Mouse (Mus musculus): ENCODE data around the gene Nagpa. TPM values are rescaled to one million over a fixed set of nuclear protein-coding genes. Genes with fewer than 3 reads are reported as not detected.

The Nagpa gene
- total and polyA plus RNA-seq, 2 experiments: 10.0 to 24.0 TPM

DNA sequence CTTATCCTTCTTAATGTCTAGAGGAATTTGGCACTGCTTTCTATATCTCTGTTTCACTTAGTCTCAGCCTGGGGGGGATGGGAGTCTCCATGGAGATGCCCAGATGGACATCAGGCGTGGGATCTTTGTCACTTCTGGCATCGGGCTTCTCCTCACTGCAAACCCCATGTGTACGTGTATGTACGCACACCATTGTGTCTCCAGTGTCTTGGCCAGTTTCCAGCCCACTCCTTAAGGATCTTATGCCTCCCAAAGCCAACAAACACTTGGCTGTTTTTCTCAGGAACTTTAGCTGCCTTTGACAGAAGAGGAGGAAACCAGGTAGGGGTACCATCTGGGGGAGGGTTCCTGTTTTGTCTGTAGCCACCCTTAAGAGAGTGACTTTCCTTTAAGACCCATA lies 17.6 kb upstream of the Nagpa start:
- Histone ChIP-seq H3K4me1 (ENCODE audit: control insufficient read depth, insufficient read depth, low read length) (no peaks in the 10 kb centered on the region), H3K79me2 (ENCODE audit: control insufficient read depth, insufficient read depth, low read length) (no peaks in the 10 kb centered on the region), H3K9ac (ENCODE audit: low read depth, low read length) (no peak overlapping the region), H3K27me3 (ENCODE audit: control insufficient read depth, insufficient read depth, low read length) (no peaks in the 10 kb centered on the region), H3K4me3 (ENCODE audit: insufficient read depth, low read depth, low read length) (no peak overlapping the region), H3K27ac (replicated peaks; ENCODE audit: insufficient read depth, low read depth, low read length) (no peak overlapping the region), H3K36me3 (ENCODE audit: control insufficient read depth, insufficient read depth, low read length) (no peaks in the 10 kb centered on the region)
- TF ChIP-seq CTCF (IDR thresholded peaks at IDR 0.05; ENCODE audit: low read depth, low read length): no peak
- no peak for TF ChIP-seq POLR2A (IDR thresholded peaks at IDR 0.05; ENCODE audit: extremely low read depth, insufficient read depth, low read length)
- no peak for DNase-seq (ENCODE audit: extremely low read depth, low read depth, low spot score)
- 73% methylated on average over 4 of the region's 4 CpGs for WGBS

DNA sequence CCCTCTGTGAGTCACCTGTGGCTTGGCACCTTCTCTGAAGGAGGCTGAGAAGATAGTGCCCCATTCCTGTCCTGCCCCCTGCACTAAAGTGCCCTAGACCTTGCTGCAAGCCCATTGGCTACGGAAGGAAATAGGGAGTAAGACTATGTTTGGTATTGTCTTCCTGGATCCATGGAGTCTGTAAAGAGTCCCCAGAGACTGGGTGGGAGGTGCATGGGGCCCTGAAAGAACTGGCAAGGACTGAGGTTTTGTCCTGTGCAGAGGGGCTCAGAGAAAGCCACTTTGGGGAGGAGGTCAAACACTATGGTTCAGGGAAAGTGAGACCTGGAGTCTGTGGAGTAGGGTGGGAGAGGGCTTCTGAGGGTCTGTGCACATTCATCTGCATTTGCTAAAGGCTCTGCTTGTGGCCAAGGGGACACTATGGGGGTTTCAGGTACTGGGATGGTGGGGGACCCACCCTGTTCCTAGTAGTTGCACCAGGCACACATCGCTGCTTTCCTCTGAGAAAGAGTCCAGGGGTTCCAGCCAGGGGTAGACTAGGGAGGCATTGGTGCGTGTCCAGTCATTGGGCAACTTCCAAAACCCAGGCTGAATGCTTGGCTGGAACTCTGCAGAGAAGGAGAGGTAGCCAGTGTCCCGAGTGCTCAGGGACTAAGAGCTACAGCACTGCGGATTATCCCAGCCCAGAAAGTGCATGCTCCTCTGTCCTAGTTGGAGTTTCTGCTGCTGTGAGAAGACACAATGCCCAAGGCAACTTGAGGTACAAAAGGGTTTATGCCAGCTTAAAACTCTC lies 13.7 kb upstream of the Nagpa start:
- Histone ChIP-seq H3K4me1 (ENCODE audit: control insufficient read depth, insufficient read depth, low read length) (no peaks in the 10 kb centered on the region), H3K27ac (replicated peaks; ENCODE audit: insufficient read depth, low read depth, low read length) (no peak overlapping the region), H3K9ac (ENCODE audit: low read depth, low read length) (no peak overlapping the region), H3K79me2 (ENCODE audit: control insufficient read depth, insufficient read depth, low read length) (no peaks in the 10 kb centered on the region), H3K27me3 (ENCODE audit: control insufficient read depth, insufficient read depth, low read length) (no peaks in the 10 kb centered on the region), H3K36me3 (ENCODE audit: control insufficient read depth, insufficient read depth, low read length) (no peaks in the 10 kb centered on the region), H3K4me3 (ENCODE audit: insufficient read depth, low read depth, low read length) (no peak overlapping the region)
- no peak for TF ChIP-seq POLR2A (IDR thresholded peaks at IDR 0.05; ENCODE audit: extremely low read depth, insufficient read depth, low read length)
- no peak for TF ChIP-seq CTCF (IDR thresholded peaks at IDR 0.05; ENCODE audit: low read depth, low read length)
- 50% methylated on average over 5 of the region's 5 CpGs for WGBS
- DNase-seq (ENCODE audit: extremely low read depth, low read depth, low spot score): peak; percentile 18

DNA sequence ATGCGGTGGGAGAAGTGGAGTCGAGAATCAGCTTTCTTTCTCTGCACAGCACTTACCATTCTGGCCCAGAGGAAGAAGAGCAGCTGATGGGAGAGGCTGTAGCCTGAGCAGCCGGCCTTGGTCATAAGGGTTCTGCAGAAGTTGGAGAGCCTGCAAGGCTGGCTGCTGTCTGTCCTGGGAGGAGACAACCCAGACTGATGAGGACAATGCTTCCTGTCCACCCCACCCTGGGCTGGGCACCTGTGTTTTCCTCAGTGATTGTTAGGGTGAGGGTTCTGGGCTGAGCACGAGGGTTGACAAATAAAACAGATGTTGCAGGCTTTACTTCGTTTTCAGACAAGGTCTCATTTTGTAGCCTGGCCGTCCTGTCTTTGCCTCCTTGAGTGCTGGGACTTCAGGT lies 12.9 kb upstream of the Nagpa start:
- no peak overlapping the region for H3K27ac ChIP-seq (replicated peaks; ENCODE audit: insufficient read depth, low read depth, low read length)
- no peaks in the 10 kb centered on the region for H3K36me3 ChIP-seq (ENCODE audit: control insufficient read depth, insufficient read depth, low read length)
- H3K4me1 ChIP-seq (ENCODE audit: control insufficient read depth, insufficient read depth, low read length): no peaks in the 10 kb centered on the region
- no peak overlapping the region for H3K4me3 ChIP-seq (ENCODE audit: insufficient read depth, low read depth, low read length)
- H3K9ac ChIP-seq (ENCODE audit: low read depth, low read length): no peak overlapping the region
- no peaks in the 10 kb centered on the region for H3K79me2 ChIP-seq (ENCODE audit: control insufficient read depth, insufficient read depth, low read length)
- no peaks in the 10 kb centered on the region for H3K27me3 ChIP-seq (ENCODE audit: control insufficient read depth, insufficient read depth, low read length)
- WGBS: 41% methylated on average over 6 of the region's 6 CpGs
- TF ChIP-seq POLR2A (IDR thresholded peaks at IDR 0.05; ENCODE audit: extremely low read depth, insufficient read depth, low read length) (no peak), CTCF (IDR thresholded peaks at IDR 0.05; ENCODE audit: low read depth, low read length) (no peak)
- DNase-seq (ENCODE audit: extremely low read depth, low read depth, low spot score): no peak

DNA sequence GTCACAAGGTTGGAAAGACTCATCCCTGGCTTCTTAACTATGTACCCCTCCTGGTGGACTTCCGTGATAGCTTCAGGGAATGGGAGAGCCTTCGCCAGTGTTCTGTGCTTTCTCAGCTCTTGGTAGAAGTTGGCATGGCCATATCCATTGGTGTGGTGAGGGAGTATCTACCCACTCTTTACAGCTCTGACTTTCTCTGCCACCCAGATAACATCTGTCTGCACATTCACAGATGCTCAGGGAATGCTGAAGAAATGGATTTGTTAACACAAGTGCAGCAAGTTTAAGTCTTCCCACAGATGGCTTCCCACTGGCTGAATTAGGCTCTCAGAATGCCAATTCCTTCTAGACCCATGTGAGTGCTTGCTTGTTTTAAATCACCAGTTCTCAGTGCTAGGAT lies 10.3 kb upstream of the Nagpa start:
- Histone ChIP-seq H3K27me3 (ENCODE audit: control insufficient read depth, insufficient read depth, low read length) (no peaks in the 10 kb centered on the region), H3K9ac (ENCODE audit: low read depth, low read length) (no peak overlapping the region), H3K27ac (replicated peaks; ENCODE audit: insufficient read depth, low read depth, low read length) (no peak overlapping the region), H3K4me1 (ENCODE audit: control insufficient read depth, insufficient read depth, low read length) (no peaks in the 10 kb centered on the region), H3K4me3 (ENCODE audit: insufficient read depth, low read depth, low read length) (no peak overlapping the region), H3K36me3 (ENCODE audit: control insufficient read depth, insufficient read depth, low read length) (no peaks in the 10 kb centered on the region), H3K79me2 (ENCODE audit: control insufficient read depth, insufficient read depth, low read length) (no peaks in the 10 kb centered on the region)
- DNase-seq (ENCODE audit: extremely low read depth, low read depth, low spot score): no peak
- TF ChIP-seq CTCF (IDR thresholded peaks at IDR 0.05; ENCODE audit: low read depth, low read length) (no peak), POLR2A (IDR thresholded peaks at IDR 0.05; ENCODE audit: extremely low read depth, insufficient read depth, low read length) (no peak)
- WGBS: 92% methylated on average over 2 of the region's 2 CpGs

DNA sequence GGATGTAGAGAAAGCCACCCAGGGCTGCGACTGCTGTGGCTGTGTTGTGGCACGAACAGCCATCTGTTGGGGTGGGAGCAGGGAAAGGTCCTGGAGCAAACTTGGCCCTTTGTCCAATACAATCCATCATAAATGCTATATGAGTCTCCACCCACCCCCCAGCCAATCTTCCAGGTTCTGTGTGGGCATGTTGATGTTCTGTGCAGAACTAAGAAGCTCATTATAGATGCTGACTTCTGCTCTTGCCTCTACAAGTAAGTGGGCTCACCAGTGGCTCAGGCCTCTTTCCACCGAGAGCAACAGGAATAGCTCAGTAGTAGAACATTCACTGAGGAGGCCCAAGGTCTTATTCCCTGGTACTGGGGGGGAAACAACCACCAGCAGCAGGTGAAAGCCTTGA lies 8.3 kb upstream of the Nagpa start:
- no peak overlapping the region for H3K4me3 ChIP-seq (ENCODE audit: insufficient read depth, low read depth, low read length)
- H3K27me3 ChIP-seq (ENCODE audit: control insufficient read depth, insufficient read depth, low read length): no peaks in the 10 kb centered on the region
- H3K4me1 ChIP-seq (ENCODE audit: control insufficient read depth, insufficient read depth, low read length): no peaks in the 10 kb centered on the region
- TF ChIP-seq CTCF (IDR thresholded peaks at IDR 0.05; ENCODE audit: low read depth, low read length) (no peak), POLR2A (IDR thresholded peaks at IDR 0.05; ENCODE audit: extremely low read depth, insufficient read depth, low read length) (no peak)
- WGBS: 87% methylated on average over 3 of the region's 3 CpGs
- H3K36me3 ChIP-seq (ENCODE audit: control insufficient read depth, insufficient read depth, low read length): no peaks in the 10 kb centered on the region
- H3K9ac ChIP-seq (ENCODE audit: low read depth, low read length): no peak overlapping the region
- H3K27ac ChIP-seq (replicated peaks; ENCODE audit: insufficient read depth, low read depth, low read length): no peak overlapping the region
- no peaks in the 10 kb centered on the region for H3K79me2 ChIP-seq (ENCODE audit: control insufficient read depth, insufficient read depth, low read length)
- no peak for DNase-seq (ENCODE audit: extremely low read depth, low read depth, low spot score)

DNA sequence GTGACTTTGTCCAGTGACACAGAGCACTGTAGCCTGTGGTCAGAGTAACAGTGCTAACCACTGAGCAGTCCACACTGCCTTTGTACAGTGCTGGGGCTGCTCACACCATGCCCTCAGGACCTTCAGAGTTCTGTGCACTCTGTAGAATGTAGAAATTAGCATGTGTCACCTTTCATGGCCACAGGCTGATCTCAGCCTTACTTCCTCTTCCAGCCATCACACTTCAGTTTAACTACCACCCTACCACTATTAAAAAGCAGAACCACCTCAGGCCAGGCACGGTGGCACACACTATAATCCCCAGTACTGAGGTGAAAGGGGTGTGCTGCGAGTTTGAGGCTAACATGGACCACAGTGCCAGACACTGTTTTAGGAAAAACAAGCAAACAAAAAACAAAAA lies 6.6 kb upstream of the Nagpa start:
- Histone ChIP-seq H3K36me3 (ENCODE audit: control insufficient read depth, insufficient read depth, low read length) (no peaks in the 10 kb centered on the region), H3K79me2 (ENCODE audit: control insufficient read depth, insufficient read depth, low read length) (no peaks in the 10 kb centered on the region), H3K27ac (replicated peaks; ENCODE audit: insufficient read depth, low read depth, low read length) (no peak overlapping the region), H3K4me3 (ENCODE audit: insufficient read depth, low read depth, low read length) (no peak overlapping the region), H3K9ac (ENCODE audit: low read depth, low read length) (no peak overlapping the region), H3K4me1 (ENCODE audit: control insufficient read depth, insufficient read depth, low read length) (no peaks in the 10 kb centered on the region), H3K27me3 (ENCODE audit: control insufficient read depth, insufficient read depth, low read length) (no peaks in the 10 kb centered on the region)
- no peak for DNase-seq (ENCODE audit: extremely low read depth, low read depth, low spot score)
- no peak for TF ChIP-seq POLR2A (IDR thresholded peaks at IDR 0.05; ENCODE audit: extremely low read depth, insufficient read depth, low read length)
- TF ChIP-seq CTCF (IDR thresholded peaks at IDR 0.05; ENCODE audit: low read depth, low read length): no peak
- 73% methylated on average over 2 of the region's 2 CpGs for WGBS
